Mouse (Mus musculus) spleen, adult 2 months (tissue): ENCODE data around the gene Atp6v0e.

Experiments
- CTCF ChIP-seq: fragments of 200-500 bp; IDR thresholded peaks from 2 replicates; pipeline ENCODE4 v1.5.1; 2011; ENCODE audit warnings: mild to moderate bottlenecking, inconsistent platforms; ENCODE audit not compliant: insufficient read depth, insufficient read length, insufficient replicate concordance; ENCODE audit errors: extremely low read depth
- POLR2A ChIP-seq: fragments of 200-500 bp; IDR thresholded peaks from 2 replicates; pipeline ENCODE4 v1.6.1; 2011; ENCODE audit warnings: low read depth, low read length, inconsistent platforms

- TF ChIP-seq POLR2A (no peak), CTCF (no peak)
Measured at GRCm38 (mm10) chr17:26619577-26619976, 43.5 kb upstream of the Atp6v0e start.
